Mouse (Mus musculus): Measurements from ENCODE around the gene Lrriq3. TPM values are rescaled to one million over a fixed set of nuclear protein-coding genes. Genes with fewer than 3 reads are reported as not detected.

Lrriq3 gene
- polyA plus RNA-seq, 1 experiment from 2014 or later = 0.53 TPM

DNA sequence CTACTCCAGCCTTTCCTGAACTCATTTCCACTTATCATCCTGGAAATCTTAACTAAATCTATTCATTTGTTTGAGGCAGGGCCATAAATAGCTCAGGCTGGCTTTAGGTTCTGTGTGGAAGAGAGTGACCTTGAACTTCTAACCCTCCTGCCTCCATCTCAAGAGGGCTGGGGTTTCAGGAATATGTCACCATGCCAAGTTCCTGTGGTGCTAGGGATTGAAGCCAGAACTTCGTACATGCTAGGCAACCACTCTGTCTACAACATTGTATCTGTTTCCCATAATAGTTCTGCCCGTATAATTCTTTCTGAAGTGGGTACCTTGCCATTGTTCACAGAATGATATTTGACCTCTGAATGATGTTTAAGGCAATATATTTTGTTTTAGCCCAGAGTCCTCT, 95.6 kb downstream of the Lrriq3 start:
- Histone ChIP-seq H3K9me3 (ENCODE audit: control insufficient read depth, low read length) (no peaks in the 10 kb centered on the region), H3K36me3 (ENCODE audit: control insufficient read depth, insufficient read depth, low read length) (no peaks in the 10 kb centered on the region), H3K4me2 (replicated peaks; ENCODE audit: low read depth) (no peak overlapping the region), H3K27ac (replicated peaks) (no peak overlapping the region), H3K4me1 (replicated peaks; ENCODE audit: control insufficient read depth, insufficient read depth) (no peaks in the 10 kb centered on the region), H3K4me3 (ENCODE audit: low read depth, low read length) (no peak overlapping the region), H3K27me3 (ENCODE audit: control insufficient read depth, insufficient read depth, low read length) (no peaks in the 10 kb centered on the region), H3K9ac (ENCODE audit: low read length) (no peak overlapping the region)
- TF ChIP-seq CTCF (IDR thresholded peaks at IDR 0.05; ENCODE audit: low read depth) = no peak
- no peak for TF ChIP-seq EP300 (optimal IDR thresholded peaks at IDR 0.05)
- ATAC-seq (ENCODE audit: low FRiP score, low TSS enrichment) (no peak), DNase-seq (ENCODE audit: low spot score) (no peak)
- 75% methylated on average over 2 of the region's 2 CpGs for WGBS

DNA sequence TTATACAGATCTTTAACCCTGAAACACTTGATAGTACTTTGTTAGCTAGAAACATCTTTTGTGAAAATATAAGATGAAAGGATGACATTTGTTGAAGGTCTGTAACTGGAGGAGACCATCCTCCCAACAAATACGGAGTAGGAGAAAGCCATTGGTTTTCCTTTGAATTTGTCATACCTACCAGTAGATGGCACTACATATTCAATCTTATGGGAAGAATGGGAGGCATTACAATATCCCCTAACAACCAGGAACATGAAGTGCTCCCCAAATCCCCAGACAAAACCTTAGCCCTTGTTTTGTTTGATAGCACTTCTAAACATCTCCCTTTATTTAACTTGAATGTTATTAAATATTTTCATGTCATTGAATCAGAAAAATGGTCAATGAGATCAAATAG, 141.7 kb downstream of the Lrriq3 start:
- Histone ChIP-seq H3K4me1 (replicated peaks; ENCODE audit: control insufficient read depth, insufficient read depth) (no peaks in the 10 kb centered on the region), H3K9ac (ENCODE audit: low read length) (no peak overlapping the region), H3K36me3 (ENCODE audit: control insufficient read depth, insufficient read depth, low read length) (no peaks in the 10 kb centered on the region), H3K27ac (replicated peaks) (no peak overlapping the region), H3K9me3 (ENCODE audit: control insufficient read depth, low read length) (no peaks in the 10 kb centered on the region), H3K27me3 (ENCODE audit: control insufficient read depth, insufficient read depth, low read length) (no peaks in the 10 kb centered on the region), H3K4me2 (replicated peaks; ENCODE audit: low read depth) (no peak overlapping the region), H3K4me3 (ENCODE audit: low read depth, low read length) (no peak overlapping the region)
- no peak for DNase-seq (ENCODE audit: low spot score)
- TF ChIP-seq CTCF (IDR thresholded peaks at IDR 0.05; ENCODE audit: low read depth) (peak; percentile 73), EP300 (optimal IDR thresholded peaks at IDR 0.05) (no peak)
- WGBS = 3% methylated on average over 1 of the region's 1 CpGs
- no peak for ATAC-seq (ENCODE audit: low FRiP score, low TSS enrichment)

DNA sequence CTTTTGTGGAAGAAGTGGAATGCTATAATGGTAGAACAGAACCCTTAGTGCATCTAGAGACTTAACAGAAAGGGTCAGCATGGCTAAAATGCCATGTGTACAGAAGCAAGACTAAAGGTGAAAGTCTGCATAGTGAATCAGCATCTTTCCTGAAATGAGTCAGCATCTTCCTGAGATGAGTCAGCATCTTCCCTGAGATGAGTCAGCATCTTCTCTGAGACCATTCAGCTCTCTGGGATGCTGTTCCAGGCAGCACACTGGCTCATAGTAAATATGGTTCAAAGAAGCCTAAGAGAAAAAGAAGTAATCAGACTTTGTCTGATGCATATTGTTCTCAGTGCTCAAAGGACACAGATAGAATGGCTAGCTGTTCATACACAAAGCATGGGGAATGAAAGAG, 142.3 kb downstream of the Lrriq3 start:
- Histone ChIP-seq H3K4me1 (replicated peaks; ENCODE audit: control insufficient read depth, insufficient read depth) (no peaks in the 10 kb centered on the region), H3K9ac (ENCODE audit: low read length) (no peak overlapping the region), H3K9me3 (ENCODE audit: control insufficient read depth, low read length) (no peaks in the 10 kb centered on the region), H3K27ac (replicated peaks) (no peak overlapping the region), H3K4me3 (ENCODE audit: low read depth, low read length) (no peak overlapping the region), H3K4me2 (replicated peaks; ENCODE audit: low read depth) (no peak overlapping the region), H3K36me3 (ENCODE audit: control insufficient read depth, insufficient read depth, low read length) (no peaks in the 10 kb centered on the region), H3K27me3 (ENCODE audit: control insufficient read depth, insufficient read depth, low read length) (no peaks in the 10 kb centered on the region)
- ATAC-seq (ENCODE audit: low FRiP score, low TSS enrichment) (no peak), DNase-seq (ENCODE audit: low spot score) (no peak)
- TF ChIP-seq EP300 (optimal IDR thresholded peaks at IDR 0.05) = no peak
- TF ChIP-seq CTCF (IDR thresholded peaks at IDR 0.05; ENCODE audit: low read depth) = no peak

Other genes with a start within 250 kb of the Lrriq3 start
- 0.11 and 0.15 TPM in 2 replicates for gene Tnni3k, start 38.0 kb upstream of the Lrriq3 start, polyA plus RNA-seq (2015; fragmentation: Nextera tagmentation; extraction: Ambion mirVana)
- 10.1 and 11.3 TPM in 2 replicates for gene Fpgt, start within 50 bp of the Lrriq3 start, polyA plus RNA-seq (2015; fragmentation: Nextera tagmentation; extraction: Ambion mirVana)